Mouse (Mus musculus) left cerebral cortex, postnatal 14 days (tissue): ENCODE measurements around the gene Dnajb6. TPM values are rescaled to one million over a fixed set of nuclear protein-coding genes. Genes with fewer than 3 reads are reported as not detected.
A peak's percentile ranks its signal among the peaks of the same experiment; 100 is the strongest.
"Not testable (repeated sequence)": the region's sequence is repeated elsewhere in the genome, so short reads cannot be mapped to it uniquely, and the experiment has no call there.

Experiments used
- DNase-seq, 2 experiments: peaks; one replicate each; pipeline ENCODE4 v3.0.0; 2021 to 2022; ENCODE audit warnings: low spot score in 2 of 2, mixed read lengths in 1 of 2
- intact Hi-C: fragments of 180-260 bp; cut with DNase I; formaldehyde crosslinking; loops from one replicate; pipeline ENCODE4 v1.15.1; 2025
- long read RNA-seq, 2 experiments: library from polyadenylated mRNA; stranded (forward); transcript quantifications; one replicate each; pipeline ENCODE4 v2.0.0; 2021
- total RNA-seq, 2 experiments: library from RNA; stranded (reverse); gene quantifications; 2 replicates each; pipeline ENCODE4 v1.2.3; 2021

The Dnajb6 gene
- total RNA-seq: 100 to 1,000 TPM; 174 to 187 TPM
- long read RNA-seq, experiment 1, transcript Dnajb6-203 (8 exons, 1,605 nt): major isoform, 279 of 343 reads
- long read RNA-seq, experiment 1, transcript Dnajb6-201 (10 exons, 2,918 nt): minor isoform, 39 of 343 reads
- long read RNA-seq, experiment 1, partial matches to known transcripts: 9 of 343 reads
- long read RNA-seq, experiment 1, other reads (novel, unspliced or antisense): 12 of 343 reads
- long read RNA-seq, experiment 2, transcript Dnajb6-203 (8 exons, 1,605 nt): major isoform, 199 of 255 reads
- long read RNA-seq, experiment 2, transcript Dnajb6-201 (10 exons, 2,918 nt): minor isoform, 31 of 255 reads
- long read RNA-seq, experiment 2, partial matches to known transcripts: 2 of 255 reads
- long read RNA-seq, experiment 2, other reads (novel, unspliced or antisense): 19 of 255 reads

DNA sequence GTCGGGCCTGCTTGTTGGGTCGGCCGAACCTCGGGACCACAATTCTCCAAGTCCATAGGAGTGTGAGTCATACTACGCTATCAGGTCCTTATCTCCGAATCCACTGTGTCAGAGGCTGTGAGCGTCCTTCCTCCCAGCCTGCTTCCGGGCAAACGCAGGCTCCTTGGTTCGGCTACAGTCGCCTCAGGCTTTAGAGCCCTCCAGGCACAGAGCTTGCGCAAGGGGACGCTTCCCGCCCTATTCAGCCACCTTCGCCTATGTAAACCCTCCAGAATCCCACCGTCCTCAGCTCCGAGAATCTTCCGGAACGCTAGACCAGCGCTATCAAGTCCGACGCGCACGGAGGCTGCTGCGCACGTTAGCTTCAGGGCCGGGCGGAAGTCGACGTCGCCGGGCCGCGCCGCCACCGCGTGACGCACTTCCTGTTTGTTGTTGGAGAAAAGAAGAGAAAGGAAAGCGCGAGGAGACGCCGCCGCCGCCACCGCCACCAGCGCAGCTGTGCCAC lies at the start of gene Dnajb6, which contains the start of gene Gm5129:
TSS of gene Dnajb6 (plus strand) at position 132 of the 505 bp plus-strand sequence.
TSS of gene Gm5129 (minus strand) at position 380 of the 505 bp plus-strand sequence.
- intact Hi-C loops: no loop called here
- DNase-seq: peak; percentile 98 to 99

DNA sequence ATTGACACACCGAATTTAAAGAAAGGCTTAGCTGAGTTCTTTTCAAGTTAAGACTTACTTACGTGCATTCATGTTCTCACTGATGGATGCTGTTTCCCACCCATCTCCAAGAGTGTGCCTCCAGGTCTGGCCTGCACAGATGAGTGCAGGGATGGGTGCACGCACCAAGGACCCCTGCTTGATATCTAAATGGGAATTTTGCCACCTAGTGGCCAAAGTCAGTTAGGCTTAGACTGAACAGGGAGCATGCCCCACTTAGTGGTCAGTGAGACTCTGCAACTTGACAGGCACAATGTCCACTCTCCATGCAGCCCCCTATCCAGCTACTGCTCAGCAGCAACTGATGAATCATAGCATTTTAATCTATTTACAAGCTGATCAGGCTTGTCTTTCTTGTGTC lies 47.8 kb upstream of the Dnajb6 start:
- peak in 1 of 2 experiments; percentile 30 for DNase-seq
- intact Hi-C loops: loop anchor here (2.0 kb wide), 1 partner anchor 299 kb away; no protein-coding TSS in a partner anchor

DNA sequence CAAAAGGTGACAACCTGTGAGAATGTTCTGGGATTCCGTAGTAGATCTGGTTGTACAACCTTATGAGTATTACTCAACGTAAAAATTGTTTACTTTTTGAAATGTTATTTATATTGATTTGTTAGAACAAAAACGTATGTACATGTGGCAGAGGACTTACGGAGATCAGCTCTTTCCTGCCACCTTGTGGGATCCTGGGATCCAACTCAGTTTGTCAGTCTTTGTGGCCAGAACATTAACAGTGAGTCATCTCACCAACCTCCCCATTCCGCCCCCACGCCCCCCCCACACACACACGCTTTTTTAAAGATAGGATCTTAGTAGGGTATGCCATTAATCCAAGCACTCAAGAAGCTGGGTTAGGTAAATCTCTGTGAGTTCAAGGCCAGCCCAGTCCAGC lies 47.1 kb upstream of the Dnajb6 start:
- no peak for DNase-seq
- intact Hi-C loops: no loop called here

DNA sequence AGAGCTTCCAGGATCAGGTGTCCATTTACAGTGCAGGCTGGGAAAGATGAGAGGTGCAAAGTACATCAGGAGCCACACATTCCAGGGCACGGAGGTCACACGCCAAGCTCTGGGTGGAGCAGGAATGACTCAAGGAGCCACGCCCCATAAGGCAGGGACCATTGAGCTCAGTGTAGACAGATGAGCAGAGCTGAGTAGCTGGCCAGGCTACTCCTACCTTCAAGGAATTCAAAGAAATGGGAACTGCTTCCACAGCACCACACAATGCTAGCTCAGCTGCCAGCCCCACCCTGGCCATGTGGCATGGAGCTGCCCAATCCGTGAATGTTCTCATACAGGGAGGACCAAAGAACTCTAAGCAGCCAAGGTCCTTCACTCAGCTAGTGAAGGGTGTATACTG lies 37.0 kb upstream of the Dnajb6 start:
- DNase-seq: no peak
- intact Hi-C loops: no loop called here

DNA sequence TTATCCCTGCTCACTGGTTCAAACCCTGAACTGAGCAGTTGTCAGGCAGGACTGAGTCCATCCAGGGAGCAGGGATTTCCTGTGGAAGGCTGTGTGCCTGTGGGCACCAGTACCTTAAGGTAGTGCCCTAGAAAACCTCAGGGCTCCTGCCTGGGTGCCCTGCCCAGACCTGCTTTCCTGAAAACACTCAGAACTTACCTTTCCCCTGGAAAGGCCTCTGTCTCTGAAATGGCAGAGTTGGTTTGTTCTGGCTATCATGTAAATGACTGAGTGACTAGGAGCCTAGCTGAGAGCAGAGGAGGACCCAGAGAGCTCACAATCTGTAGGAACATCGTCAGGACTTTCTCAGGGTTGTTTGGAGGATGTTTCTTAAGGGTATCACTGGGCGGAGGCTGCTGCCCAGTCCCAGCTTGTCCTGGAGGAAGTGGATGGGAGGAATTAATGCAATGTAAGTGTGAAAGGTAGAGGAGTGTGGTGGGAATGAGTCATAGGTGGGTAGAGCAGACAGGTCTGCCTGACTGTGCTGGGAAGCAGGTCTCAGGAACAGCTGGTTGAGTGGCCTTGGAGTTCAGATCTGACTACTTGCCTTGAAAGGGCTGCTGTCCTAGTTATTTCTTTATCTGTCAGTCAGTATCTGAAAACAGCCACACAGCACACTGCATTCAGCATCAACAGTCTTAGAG lies 35.8 kb upstream of the Dnajb6 start:
- DNase-seq: no peak
- intact Hi-C loops: no loop called here

DNA sequence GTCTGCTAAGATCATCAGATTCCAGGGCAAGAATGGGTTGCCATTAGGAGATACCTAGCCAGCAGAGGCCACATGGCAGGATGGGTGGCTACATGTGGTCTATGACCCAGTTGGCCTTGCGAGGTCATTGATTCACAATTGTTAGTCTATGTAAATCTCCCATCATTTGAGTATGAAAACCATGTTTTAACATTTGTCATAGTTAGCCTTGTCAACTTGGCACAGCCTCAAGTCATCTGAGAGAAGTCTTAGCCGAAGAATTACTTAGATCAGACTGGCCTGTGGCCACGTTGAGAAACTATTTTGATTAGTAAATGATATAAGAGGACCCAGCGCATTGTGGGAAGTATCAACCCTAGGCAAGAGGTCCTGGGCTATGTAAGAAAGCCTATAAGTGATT lies 28.2 kb upstream of the Dnajb6 start:
- DNase-seq: no peak
- intact Hi-C loops: no loop called here

DNA sequence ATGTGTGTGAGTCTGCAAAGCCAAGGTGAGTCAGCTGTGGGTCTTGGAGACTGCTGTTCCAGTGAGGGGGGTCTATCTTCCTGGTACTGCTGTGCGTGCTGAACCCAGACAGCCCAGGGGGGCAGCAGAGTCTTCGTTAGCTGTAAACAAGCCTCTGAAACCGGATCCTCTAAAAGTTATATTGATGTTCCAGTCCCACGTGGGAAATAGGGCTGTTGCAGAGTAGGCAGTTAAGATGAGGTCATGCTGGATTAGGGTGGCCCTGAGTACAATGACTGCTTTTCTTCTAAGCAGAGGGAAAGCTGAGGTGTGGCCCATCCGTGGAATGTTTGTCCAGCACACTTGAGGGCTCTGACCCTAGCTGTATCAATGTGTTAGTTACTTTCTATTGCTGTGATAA lies 27.2 kb upstream of the Dnajb6 start:
- DNase-seq: no peak
- intact Hi-C loops: no loop called here

DNA sequence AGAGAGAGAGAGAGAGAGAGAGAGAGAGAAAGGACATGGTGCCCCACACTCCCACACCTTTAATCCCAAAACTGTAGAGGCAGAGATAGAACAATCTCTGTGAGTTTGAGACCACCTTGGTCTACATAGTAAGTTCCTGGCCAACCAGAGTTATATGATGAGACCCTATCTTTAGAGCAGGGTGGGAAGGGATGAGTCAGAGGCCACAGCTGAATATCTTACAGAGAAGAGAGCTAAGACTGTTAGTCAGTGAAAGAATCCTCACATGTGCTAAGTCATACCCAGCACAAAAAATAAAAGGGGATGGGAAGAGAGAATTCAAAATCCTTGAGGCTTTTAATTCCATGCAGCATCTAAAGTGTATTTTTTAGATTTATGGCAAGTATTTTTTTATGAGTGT lies 23.9 kb upstream of the Dnajb6 start:
- intact Hi-C loops: no loop called here
- peak in 1 of 2 experiments; percentile 44 for DNase-seq

DNA sequence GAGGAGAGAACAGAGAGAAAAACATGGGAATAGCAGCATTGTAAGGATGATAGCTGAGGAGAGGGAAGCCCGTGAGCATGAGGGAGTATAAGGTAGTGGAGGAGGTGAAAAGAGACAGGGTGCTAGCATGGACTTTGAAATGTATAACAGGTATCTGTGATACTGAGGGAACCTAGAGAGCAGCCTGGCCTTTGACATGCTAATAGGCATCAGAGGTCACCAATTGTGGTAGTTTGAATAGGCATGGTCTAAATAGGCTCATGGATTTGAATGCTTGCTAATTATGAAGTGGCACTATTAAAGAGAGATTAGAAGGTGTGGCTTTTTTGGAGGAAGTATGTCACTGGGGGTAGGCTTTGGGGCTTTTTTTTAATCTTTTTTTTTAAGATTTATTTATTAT lies 22.6 kb upstream of the Dnajb6 start:
- no peak for DNase-seq
- intact Hi-C loops: no loop called here

DNA sequence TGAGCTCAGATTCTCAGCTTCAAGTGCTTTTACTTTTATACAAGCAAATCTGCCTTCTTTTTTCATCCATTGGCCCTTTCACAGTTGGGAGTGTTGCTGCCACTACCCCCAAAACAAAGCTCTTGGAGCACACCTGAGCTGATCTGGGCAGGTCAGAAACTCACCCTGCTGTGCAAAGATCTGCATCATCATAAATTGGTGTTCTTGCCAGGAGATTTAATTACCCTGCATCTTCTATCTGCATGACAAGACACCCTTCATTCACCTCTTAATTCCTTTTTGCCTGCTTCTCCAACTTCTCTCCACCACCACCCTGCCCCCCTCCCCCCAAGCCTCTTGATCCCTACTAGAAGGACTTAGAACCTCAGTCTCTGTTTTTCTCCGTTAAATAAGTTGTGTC lies 14.3 kb upstream of the Dnajb6 start:
- intact Hi-C loops: no loop called here
- no peak for DNase-seq

DNA sequence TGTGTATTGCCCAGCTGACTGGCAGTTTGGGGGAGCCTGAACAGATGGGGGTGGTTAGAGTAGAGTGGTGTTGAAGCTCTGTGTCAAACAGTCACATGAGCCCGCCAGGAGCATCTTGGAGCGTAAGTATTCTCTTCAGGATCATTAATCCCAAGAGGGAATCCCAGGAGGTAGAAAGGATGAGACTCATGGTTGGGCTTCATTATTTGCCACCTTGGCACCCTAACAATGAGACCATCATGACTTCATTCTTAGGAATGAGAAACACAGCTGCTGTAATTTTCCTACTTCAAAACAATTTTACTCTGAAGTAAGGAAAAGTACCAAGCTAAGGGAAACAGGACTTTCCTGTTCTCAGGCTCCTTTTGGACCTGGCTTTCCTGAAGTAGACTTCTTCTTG lies 10.1 kb upstream of the Dnajb6 start:
- intact Hi-C loops: no loop called here

DNA sequence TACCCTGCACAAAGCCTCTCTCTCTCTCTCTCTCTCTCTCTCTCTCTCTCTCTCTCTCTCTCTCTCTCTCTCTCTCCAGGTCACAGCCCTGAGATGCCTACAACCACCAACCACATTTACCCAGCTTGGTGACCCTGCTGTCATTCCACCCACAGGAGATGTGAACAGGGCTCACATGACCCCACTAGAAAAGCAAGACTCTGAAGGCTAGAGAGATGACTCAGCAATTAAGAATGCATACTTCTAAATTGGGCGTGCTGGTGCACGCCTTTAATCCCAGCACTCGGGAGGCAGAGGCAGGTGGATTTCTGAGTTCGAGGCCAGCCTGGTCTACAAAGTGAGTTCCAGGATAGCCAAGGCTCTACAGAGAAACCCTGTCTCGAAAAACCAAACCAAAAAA lies 9.4 kb upstream of the Dnajb6 start:
- intact Hi-C loops, DNase-seq: not testable (repeated sequence)

More for the DNA sequence above, 10.1 kb upstream of the Dnajb6 start:
- no peak for DNase-seq

DNA sequence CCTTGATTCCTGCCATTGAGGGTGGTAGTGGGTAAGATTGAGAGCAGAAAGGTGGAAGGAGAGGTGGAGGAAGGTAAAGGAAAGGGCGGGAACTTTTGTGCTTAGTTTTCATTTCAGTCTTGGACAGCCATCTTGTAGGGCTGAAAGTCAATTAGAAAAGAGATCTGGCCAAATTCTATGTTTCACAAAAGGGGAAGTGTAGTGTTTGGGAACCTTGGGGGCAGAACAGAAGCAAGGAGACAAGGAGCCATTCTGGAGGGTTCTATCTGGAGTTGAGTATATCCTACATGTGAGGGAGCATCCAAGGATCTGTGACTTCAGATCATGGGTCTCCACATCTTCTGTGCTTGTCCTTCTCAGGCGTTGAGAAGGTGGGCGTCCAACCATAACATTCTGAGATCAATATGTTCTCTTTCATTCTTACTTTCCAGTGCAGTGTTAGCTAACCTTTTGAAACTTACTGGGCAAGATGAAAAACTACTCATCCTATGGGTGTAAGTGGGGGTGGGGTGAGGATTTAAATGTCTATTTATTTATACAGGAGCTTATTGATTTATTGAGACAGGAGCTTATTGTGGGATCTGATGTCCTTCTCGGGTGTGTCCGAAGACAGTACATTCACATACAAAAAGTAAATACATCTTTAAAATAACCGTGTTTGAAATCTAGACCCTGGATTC lies 517 bp upstream of the Dnajb6 start:
- peak in 1 of 2 experiments; percentile 37 for DNase-seq
- intact Hi-C loops: no loop called here

DNA sequence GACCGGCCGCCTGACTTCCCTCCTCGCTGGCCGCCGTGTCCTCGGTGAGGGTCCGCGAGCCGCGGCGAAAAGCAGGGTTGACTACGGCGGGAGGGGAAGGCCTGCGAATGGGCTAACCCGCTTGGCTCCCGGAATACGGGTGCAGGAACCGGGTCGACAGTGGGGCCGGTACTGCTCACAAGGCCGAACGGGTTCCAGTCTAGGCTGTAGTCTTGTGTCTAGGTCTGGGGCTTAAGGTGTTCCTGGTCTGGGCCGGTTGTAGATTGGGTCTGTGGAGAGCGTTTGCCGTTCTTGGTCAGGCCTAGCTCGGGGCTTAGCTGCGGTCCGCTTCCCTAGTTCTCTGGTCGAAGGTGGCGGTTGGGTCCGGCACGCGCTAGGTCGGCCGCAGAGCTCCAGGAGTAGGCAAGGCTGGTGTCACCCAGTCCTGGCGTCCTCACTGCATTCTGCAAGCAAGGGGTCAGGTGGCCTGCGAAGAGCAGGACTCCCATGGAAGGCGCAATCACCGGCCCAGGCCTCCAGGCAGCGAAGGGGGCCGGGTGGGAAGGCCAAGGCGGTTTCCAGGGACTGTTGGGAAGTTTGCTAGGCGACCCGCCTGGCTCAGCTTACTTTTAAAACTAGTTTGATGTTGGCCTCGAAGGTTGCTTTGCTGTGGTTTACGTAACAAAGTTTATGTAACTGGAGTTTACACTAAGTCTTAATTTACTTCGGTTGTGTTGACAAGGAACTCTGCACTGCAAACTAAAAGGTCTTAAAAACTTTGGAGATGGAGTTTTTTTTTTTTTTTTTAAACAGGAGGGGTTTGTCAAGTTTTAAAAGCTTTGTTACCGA lies 799 bp downstream of the Dnajb6 start:
- intact Hi-C loops: no loop called here
- DNase-seq: peak; percentile 37 to 51

DNA sequence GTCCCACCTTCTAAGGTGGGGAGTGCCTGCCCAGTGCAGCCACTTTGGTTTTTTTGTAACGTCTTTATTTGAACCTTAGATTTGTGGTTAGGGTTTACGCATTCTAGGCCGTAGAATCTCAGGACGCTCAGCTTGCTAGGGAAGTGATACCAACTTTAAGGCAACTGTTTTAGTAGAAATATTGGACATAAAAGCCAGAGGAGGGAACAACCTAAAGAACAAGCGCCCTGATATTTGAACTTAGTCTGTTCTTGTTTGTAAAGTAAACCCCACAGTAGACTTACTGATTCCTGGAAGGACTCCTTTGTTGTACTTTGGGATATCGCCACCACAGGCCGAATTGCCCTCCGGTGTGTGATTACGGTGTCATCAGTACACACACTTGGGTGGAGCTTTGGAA lies 1.5 kb downstream of the Dnajb6 start:
- intact Hi-C loops: no loop called here
- no peak for DNase-seq

DNA sequence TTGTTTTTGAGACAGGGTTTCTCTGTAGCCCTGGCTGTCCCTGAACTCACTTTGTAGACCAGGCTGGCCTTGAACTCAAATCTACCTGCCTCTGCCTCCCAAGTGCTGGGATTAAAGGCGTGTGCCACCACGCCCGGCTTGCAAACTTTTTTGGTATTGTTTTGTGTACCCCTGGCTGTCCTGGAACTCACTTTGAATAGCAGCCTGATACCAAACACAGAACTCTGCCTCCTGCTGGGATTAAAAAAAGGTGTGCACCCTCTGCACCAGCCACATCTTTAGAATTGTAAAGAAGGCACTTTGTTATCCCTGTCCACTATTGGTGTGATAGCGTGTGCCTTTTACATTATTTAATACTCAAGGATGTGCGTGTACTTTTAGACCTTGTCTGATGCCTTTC lies 2.0 kb downstream of the Dnajb6 start:
- no peak for DNase-seq
- intact Hi-C loops: no loop called here

DNA sequence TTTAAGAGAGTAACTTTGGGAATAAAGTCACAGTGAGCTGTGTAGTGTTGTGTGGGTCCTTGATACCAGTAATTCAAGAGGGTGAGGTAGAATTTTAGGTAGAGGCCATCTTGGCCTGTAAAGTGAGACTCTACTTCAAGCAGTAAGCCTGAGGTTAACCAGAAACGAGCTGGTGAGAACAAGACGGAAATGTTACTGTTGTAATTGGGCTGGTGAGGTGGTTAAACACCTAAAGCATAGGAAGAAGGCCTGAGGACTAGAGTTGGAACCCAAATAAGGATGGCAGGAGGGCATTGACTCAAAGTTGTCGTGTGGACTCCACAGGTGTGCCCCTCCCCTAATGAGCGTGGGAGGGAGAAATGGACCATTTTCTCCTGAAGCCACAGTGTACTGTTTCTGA lies 2.6 kb downstream of the Dnajb6 start:
- intact Hi-C loops: no loop called here
- DNase-seq: no peak

DNA sequence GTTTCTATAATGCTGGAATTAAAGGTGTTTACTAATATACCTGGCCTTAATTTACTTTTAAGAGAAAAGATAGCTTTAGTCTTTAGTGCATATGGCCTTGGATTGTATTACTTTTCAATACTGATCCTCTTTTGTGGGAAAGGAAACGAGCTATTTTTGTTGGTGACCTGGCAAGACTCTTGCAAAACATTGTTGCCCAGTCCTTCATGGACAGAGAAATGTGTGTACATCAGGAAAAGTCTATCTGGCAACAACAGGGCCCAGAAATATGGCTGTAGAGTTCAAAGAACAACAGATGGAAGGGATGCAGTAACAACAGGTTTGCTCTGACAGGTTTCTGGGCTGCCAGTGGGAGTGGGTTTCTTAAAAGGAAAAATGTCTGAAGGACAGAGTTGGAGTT lies 5.2 kb downstream of the Dnajb6 start:
- intact Hi-C loops: no loop called here
- DNase-seq: no peak

DNA sequence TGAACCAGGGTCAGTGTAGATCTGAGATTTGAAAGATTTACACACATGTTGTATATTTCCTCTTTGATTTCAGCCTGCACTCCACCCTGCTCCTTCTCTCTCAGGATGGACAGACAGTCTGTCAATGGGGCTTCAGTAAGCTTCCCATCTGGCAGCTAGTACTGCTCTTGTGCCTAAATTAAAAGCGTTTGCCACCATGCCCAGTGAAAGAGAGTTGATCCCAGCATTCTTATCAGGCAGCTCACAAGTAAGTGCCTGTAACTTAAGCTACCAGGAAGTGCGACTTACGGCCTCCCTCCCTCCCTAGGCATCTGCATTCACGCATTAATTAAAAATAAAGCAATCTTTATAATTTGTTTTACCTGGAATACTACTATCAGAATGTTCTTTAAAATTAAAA lies 5.6 kb downstream of the Dnajb6 start:
- intact Hi-C loops: no loop called here
- DNase-seq: no peak
